Mouse (Mus musculus) layer of hippocampus, postnatal 25 days (tissue): Measurements from ENCODE around the gene Umod. TPM values are rescaled to one million over a fixed set of nuclear protein-coding genes. Genes with fewer than 3 reads are reported as not detected.
A peak's percentile ranks its signal among the peaks of the same experiment; 100 is the strongest.

Experiments
- DNase-seq, 2 experiments: peaks; one replicate each; pipeline ENCODE4 v3.0.0; 2022; ENCODE audit warnings: mixed read lengths in 2 of 2, low spot score in 1 of 2; ENCODE audit errors: extremely low spot score in 1 of 2
- total RNA-seq, 2 experiments: library from RNA; stranded (reverse); gene quantifications; 2 replicates each; pipeline ENCODE4 v1.2.3; 2021

Gene Umod
- total RNA-seq, 2 experiments from 2014 or later, result not detected

DNA sequence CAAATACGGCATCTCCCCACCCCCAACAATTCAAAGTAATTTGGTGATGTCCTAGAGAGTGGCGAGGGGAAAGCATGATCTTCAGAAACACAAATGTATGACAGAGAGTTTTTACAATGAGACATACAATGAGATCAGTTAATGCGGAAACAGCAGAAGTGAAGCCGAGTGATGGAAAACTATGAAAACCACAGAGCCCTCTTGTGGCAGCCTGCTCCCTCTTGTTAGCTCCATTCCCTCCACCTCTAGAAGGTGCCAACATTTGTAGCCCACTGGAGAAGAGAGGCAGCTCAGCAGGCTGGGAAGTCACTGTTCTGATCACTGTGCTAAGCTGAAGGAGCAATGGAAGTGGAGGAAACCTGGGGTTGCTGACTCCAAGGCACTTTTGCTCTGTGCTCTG is 35.2 kb downstream of the Umod start:
- peak in 1 of 2 experiments; percentile 33 for DNase-seq

DNA sequence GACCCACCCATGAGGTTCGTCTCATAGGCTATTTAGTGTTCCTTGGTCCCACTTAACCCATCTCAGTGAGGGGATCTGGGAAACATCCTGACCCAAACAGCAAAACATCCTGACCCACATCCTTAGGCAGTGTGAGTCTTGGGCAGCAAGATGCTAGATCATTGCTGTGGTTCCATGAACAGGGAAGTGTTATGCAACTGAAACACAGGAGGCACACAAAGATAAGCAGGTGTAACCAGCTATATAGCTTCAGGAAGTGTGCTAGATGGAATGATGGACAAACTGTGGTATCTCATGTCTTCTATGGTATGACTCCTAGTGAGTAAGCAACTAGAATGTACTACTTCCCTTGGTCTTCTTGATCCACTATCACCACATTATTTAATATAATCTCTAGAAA is 37.1 kb downstream of the Umod start:
- DNase-seq, result no peak

DNA sequence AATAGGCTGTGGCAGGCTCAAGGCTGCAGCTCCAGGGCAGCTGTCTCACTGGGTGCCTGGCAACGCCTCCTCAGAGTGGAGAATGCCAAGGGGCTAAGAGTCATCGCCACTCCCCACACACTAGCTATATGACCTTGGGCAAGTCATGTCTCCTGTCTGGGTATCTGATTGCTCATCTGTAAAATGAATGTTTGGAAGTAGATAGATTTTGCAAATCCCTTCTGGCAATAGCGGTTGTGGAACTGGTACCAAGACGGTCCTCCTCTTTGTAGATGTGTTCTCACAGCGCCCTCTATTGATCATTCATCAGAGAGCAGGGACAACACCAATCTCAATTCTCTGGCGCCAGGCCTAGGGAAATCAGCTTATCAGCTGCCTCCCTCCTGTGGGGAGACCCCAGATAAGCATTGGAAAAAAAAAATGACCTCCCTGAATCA is 51.9 kb downstream of the Umod start:
- DNase-seq, result peak; percentile 32 to 68

DNA sequence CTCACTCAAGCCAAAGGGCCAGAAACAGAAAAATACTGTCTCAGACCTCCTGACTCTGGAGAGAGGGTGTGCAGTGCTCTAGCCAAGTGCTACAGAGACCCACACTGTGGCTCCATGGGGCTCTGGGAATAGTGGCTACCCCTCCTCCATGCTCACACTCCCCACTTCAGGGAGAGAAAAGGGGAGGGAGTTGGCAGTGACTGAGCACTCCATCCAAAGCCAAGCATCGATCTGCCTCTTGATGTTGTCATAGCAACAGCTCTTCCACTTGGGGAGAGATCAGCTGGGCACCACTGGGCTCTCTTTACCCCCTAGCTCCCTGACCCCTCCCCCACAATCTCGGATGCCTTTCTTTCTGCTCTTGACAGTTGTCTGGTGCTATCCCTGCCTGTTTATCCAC is 58.4 kb downstream of the Umod start:
- no peak for DNase-seq

DNA sequence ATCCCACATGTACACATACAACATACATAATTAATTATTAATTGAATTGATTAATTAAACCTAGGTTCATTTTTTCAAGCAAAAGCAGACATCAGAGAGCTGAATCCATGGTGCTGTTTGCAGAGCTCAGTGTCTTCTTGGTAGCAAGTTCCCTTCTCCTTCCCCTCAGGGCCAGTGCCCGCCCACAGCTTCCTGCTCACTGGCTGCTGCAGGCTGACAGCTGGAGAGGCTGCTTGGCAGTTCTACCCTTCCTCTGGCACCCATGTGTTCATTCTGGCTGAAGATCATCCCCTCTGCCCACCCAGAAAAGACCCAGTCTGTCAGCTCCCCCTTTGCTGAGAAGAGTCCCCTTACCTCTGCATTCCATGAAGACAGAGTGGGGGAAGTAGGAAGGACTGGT is 60.6 kb downstream of the Umod start:
- DNase-seq, result no peak

Other genes starting within 250 kb of the Umod start
- not detected for gene Gp2, start 20.0 kb downstream of the Umod start, total RNA-seq
- under 1 TPM; 0.45 to 0.71 TPM for gene Acsm5, start 40.2 kb upstream of the Umod start, total RNA-seq
- gene Pdilt, start 44.2 kb upstream of the Umod start, total RNA-seq, result not detected
- gene Acsm2, start 75.1 kb upstream of the Umod start, total RNA-seq, result not detected
- gene Acsm1, start 127.7 kb upstream of the Umod start, total RNA-seq, result not detected
- gene Acsm4, start 210.7 kb upstream of the Umod start, total RNA-seq, result not detected
- gene Thumpd1, start 241.5 kb upstream of the Umod start, total RNA-seq, result 10 to 100 TPM; 45.8 to 46.0 TPM